Mouse (Mus musculus): ENCODE measurements around the gene Dll3. TPM values are rescaled to one million over a fixed set of nuclear protein-coding genes. Genes with fewer than 3 reads are reported as not detected.
A peak's percentile ranks its signal among the peaks of the same experiment; 100 is the strongest.
"Not testable (repeated sequence)": the region's sequence is repeated elsewhere in the genome, so short reads cannot be mapped to it uniquely, and the experiment has no call there.

Dll3 gene
- total and polyA plus RNA-seq, 2 experiments from 2014 or later: 20.2 to 24.8 TPM

DNA sequence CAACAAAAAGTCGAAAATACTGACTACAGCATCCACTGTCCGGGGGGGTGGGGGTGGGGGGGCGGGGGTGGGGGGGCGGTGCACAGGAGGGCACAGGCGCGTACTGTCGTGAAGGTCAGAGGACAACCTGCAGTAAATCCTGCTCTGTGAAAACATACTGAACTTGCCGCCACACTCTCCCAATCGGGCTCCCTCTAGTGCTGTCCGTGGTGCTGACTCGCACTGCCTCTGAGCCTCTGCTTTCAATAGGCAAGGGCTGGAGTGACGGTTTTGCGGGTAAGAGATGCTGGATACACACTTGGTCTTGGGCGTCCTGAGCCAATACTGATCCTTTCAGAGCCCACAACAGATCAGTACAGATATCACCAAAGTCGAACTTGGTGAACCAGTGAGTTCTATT, 38.3 kb downstream of the Dll3 start:
- no peak overlapping the region for H3K9ac ChIP-seq (replicated peaks; ENCODE audit: low read length)
- 8% methylated on average over 15 of the region's 15 CpGs for WGBS
- no peaks in the 10 kb centered on the region for H3K4me1 ChIP-seq (ENCODE audit: insufficient read depth, low read length)
- no peaks in the 10 kb centered on the region for H3K36me3 ChIP-seq (ENCODE audit: insufficient read depth, low read length)
- peak; percentile 32 for TF ChIP-seq CTCF (IDR thresholded peaks at IDR 0.05; ENCODE audit: low read depth)
- no peak overlapping the region for H3K4me3 ChIP-seq (ENCODE audit: low read length)
- ATAC-seq (no peak), DNase-seq (ENCODE audit: low spot score) (peak; percentile 53)
- H3K27ac ChIP-seq: no peak overlapping the region
- no peaks in the 10 kb centered on the region for H3K27me3 ChIP-seq (ENCODE audit: insufficient read depth, low read length)
- H3K9me3 ChIP-seq (ENCODE audit: low read length): no peaks in the 10 kb centered on the region
- H3K4me2 ChIP-seq (ENCODE audit: low read depth, low read length): no peak overlapping the region

DNA sequence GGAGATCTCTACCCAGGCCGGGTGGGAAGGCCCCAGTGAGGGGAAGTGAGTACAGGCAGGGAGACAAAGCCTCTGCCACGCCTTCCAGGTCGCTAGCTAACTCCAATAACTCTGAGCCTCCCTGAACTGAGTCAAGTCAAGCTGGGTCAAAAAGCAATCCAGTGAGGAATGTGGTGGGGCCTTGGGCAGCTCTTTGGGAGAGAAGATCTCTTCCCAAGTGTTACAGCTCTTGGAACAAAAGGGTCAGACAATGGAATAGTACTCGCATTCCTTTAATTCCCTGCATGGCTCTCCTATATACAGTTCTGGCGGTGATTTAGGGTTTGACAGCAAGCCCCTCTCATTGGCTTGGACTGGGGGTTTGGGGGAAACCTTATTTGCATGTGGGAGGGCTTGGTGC, 39.2 kb downstream of the Dll3 start:
- H3K36me3 ChIP-seq (ENCODE audit: insufficient read depth, low read length): no peaks in the 10 kb centered on the region
- no peak overlapping the region for H3K27ac ChIP-seq
- H3K27me3 ChIP-seq (ENCODE audit: insufficient read depth, low read length): no peaks in the 10 kb centered on the region
- DNase-seq (ENCODE audit: low spot score) (no peak), ATAC-seq (no peak)
- TF ChIP-seq CTCF (IDR thresholded peaks at IDR 0.05; ENCODE audit: low read depth): no peak
- no peaks in the 10 kb centered on the region for H3K9me3 ChIP-seq (ENCODE audit: low read length)
- H3K4me2 ChIP-seq (ENCODE audit: low read depth, low read length): no peak overlapping the region
- H3K4me3 ChIP-seq (ENCODE audit: low read length): no peak overlapping the region
- H3K4me1 ChIP-seq (ENCODE audit: insufficient read depth, low read length): no peaks in the 10 kb centered on the region
- H3K9ac ChIP-seq (replicated peaks; ENCODE audit: low read length): no peak overlapping the region
- WGBS: 38% methylated on average over 5 of the region's 5 CpGs

DNA sequence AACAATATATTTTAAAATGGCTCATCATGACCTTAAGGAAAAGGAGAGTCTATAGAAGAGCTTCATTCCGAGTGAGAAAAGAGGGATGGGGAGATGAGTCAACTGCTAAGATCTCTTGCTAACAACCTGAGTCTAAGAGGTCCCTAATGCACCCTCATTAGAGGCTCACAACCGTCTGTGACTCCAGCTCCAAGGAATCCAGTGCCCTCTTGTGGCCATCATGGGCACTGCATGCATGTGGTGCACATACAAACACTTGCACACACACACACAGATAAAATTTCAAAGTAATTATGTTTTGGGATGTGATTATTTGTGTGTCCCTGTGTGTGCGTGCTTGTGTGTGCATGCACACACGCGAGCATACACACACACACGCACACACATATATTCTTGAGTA, 46.6 kb downstream of the Dll3 start:
- TF ChIP-seq CTCF (IDR thresholded peaks at IDR 0.05; ENCODE audit: low read depth): peak; percentile 47
- Histone ChIP-seq H3K27ac (no peak overlapping the region), H3K4me2 (ENCODE audit: low read depth, low read length) (no peak overlapping the region), H3K9ac (replicated peaks; ENCODE audit: low read length) (no peak overlapping the region), H3K27me3 (ENCODE audit: insufficient read depth, low read length) (no peaks in the 10 kb centered on the region), H3K4me1 (ENCODE audit: insufficient read depth, low read length) (no peaks in the 10 kb centered on the region), H3K9me3 (ENCODE audit: low read length) (no peaks in the 10 kb centered on the region), H3K4me3 (ENCODE audit: low read length) (no peak overlapping the region), H3K36me3 (ENCODE audit: insufficient read depth, low read length) (no peaks in the 10 kb centered on the region)
- DNase-seq (ENCODE audit: low spot score) (no peak), ATAC-seq (no peak)
- 84% methylated on average over 6 of the region's 6 CpGs for WGBS

DNA sequence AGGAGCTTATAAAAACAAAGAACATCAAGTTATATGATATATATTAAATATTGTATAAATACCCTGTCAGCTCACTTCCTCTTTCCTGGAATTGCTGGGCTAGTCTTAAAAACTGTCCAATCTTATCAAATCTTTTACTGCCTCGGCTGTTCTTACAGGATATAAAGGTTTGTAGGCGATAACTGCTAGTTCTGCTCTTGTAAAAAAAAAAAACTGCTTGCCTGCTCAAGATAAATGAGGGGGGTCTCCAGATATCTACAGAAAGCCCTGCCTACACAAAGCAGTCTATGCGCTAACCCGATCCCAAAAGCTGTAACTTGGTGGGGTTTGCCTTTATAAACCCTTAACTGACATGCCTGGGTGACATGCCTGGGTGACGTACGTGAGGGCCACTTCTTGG, 47.4 kb downstream of the Dll3 start:
- no peak for TF ChIP-seq CTCF (IDR thresholded peaks at IDR 0.05; ENCODE audit: low read depth)
- Histone ChIP-seq H3K27ac (no peak overlapping the region), H3K9ac (replicated peaks; ENCODE audit: low read length) (no peak overlapping the region), H3K4me3 (ENCODE audit: low read length) (no peak overlapping the region), H3K36me3 (ENCODE audit: insufficient read depth, low read length) (no peaks in the 10 kb centered on the region), H3K4me2 (ENCODE audit: low read depth, low read length) (no peak overlapping the region), H3K27me3 (ENCODE audit: insufficient read depth, low read length) (no peaks in the 10 kb centered on the region), H3K4me1 (ENCODE audit: insufficient read depth, low read length) (no peaks in the 10 kb centered on the region), H3K9me3 (ENCODE audit: low read length) (no peaks in the 10 kb centered on the region)
- WGBS: 93% methylated on average over 6 of the region's 6 CpGs
- ATAC-seq: no peak
- DNase-seq (ENCODE audit: low spot score): no peak

DNA sequence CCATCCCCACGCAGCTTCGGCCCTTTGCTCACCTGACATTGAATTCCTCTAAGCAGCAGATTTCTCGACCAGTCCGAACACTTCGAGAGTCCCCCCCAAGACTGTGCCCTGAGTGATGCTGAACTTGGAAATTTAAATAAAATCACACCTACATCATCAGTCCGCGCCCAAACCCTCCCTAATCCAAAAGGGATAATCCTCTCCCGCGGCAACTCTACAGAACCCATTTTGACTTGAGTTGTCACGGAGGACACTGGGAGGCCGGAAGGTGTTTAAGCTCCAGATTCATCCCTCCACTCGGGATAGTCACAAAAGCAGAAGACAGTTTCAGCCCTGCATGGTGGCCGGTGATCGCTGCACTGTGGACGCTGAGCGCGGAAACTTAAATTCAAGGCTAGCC, 50.1 kb downstream of the Dll3 start:
- H3K4me3 ChIP-seq (ENCODE audit: low read length): no peak overlapping the region
- TF ChIP-seq CTCF (IDR thresholded peaks at IDR 0.05; ENCODE audit: low read depth): no peak
- no peak overlapping the region for H3K27ac ChIP-seq
- no peaks in the 10 kb centered on the region for H3K27me3 ChIP-seq (ENCODE audit: insufficient read depth, low read length)
- ATAC-seq: no peak
- H3K9ac ChIP-seq (replicated peaks; ENCODE audit: low read length): no peak overlapping the region
- no peaks in the 10 kb centered on the region for H3K36me3 ChIP-seq (ENCODE audit: insufficient read depth, low read length)
- H3K9me3 ChIP-seq (ENCODE audit: low read length): no peaks in the 10 kb centered on the region
- no peaks in the 10 kb centered on the region for H3K4me1 ChIP-seq (ENCODE audit: insufficient read depth, low read length)
- DNase-seq (ENCODE audit: low spot score): no peak
- 89% methylated on average over 17 of the region's 17 CpGs for WGBS
- no peak overlapping the region for H3K4me2 ChIP-seq (ENCODE audit: low read depth, low read length)

DNA sequence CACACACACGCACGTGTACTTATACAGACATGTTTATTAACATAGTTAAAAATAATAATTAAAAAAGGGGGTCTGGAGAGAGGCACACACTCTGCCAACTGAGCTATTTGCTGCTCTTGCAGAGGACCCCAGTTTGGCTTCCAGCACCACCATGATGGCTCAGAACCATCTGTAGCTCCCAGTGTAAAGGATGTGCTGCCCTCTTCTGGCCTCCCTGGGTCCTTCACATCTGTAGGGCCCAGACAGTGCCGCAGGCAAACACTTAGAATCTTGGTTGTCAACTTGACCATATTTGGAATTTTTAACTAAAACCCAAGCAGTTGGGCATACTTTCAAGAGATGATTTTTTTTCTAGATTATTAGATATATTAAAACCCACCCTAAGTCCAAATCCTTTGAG, 53.1 kb downstream of the Dll3 start:
- Histone ChIP-seq H3K27ac (no peak overlapping the region), H3K4me2 (ENCODE audit: low read depth, low read length) (no peak overlapping the region), H3K36me3 (ENCODE audit: insufficient read depth, low read length) (no peaks in the 10 kb centered on the region), H3K9ac (replicated peaks; ENCODE audit: low read length) (no peak overlapping the region), H3K4me1 (ENCODE audit: insufficient read depth, low read length) (no peaks in the 10 kb centered on the region), H3K27me3 (ENCODE audit: insufficient read depth, low read length) (no peaks in the 10 kb centered on the region), H3K9me3 (ENCODE audit: low read length) (no peaks in the 10 kb centered on the region), H3K4me3 (ENCODE audit: low read length) (no peak overlapping the region)
- WGBS: 91% methylated on average over 3 of the region's 3 CpGs
- TF ChIP-seq CTCF (IDR thresholded peaks at IDR 0.05; ENCODE audit: low read depth): no peak
- no peak for ATAC-seq
- no peak for DNase-seq (ENCODE audit: low spot score)

DNA sequence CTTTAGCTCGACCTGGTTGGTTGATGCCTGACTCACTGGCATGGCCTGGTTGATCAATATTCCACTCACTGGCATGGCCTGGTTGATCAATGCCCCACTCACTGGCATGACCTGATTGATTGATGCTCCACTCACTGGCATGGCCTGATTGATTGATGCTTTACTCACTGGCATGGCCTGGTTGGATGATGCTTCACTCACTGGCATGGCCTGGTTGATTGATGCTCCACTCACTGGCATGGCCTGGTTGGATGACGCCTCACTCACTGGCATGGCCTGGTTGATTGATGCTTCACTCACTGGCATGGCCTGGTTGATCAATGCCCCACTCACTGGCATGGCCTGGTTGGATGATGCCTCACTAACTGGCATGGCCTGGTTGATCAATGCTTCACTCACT, 58.1 kb downstream of the Dll3 start:
- not testable (repeated sequence) for H3K27ac ChIP-seq; ATAC-seq; H3K9me3 ChIP-seq (ENCODE audit: low read length); H3K4me1 ChIP-seq (ENCODE audit: insufficient read depth, low read length); H3K9ac ChIP-seq (replicated peaks; ENCODE audit: low read length); H3K36me3 ChIP-seq (ENCODE audit: insufficient read depth, low read length); H3K4me3 ChIP-seq (ENCODE audit: low read length); H3K27me3 ChIP-seq (ENCODE audit: insufficient read depth, low read length); DNase-seq (ENCODE audit: low spot score); H3K4me2 ChIP-seq (ENCODE audit: low read depth, low read length)
- 69% methylated on average over 2 of the region's 2 CpGs for WGBS

Other genes starting within 250 kb of the Dll3 start
- gene Fcgbp, start 231.0 kb downstream of the Dll3 start, total RNA-seq (2014; rRNA removed): 0.97 and 1.7 TPM in 2 replicates
- gene Fcgbp, start 231.0 kb downstream of the Dll3 start, polyA plus RNA-seq (2015; fragmentation: Nextera tagmentation; extraction: Ambion mirVana): 0.82 and 0.91 TPM in 2 replicates
- 0.05 TPM in 1 of 2 replicates, not detected in the other for gene 9530053A07Rik, start 172.8 kb downstream of the Dll3 start, total RNA-seq (2014; rRNA removed)
- gene 9530053A07Rik, start 172.8 kb downstream of the Dll3 start, polyA plus RNA-seq (2015; fragmentation: Nextera tagmentation; extraction: Ambion mirVana): 0.16 and 0.19 TPM in 2 replicates
- 23.5 and 24.4 TPM in 2 replicates for gene Fbl, start 132.5 kb downstream of the Dll3 start, total RNA-seq (2014; rRNA removed)
- gene Fbl, start 132.5 kb downstream of the Dll3 start, polyA plus RNA-seq (2015; fragmentation: Nextera tagmentation; extraction: Ambion mirVana): 70.7 and 73.7 TPM in 2 replicates
- 36.7 and 43.6 TPM in 2 replicates for gene Dyrk1b, start 122.8 kb downstream of the Dll3 start, total RNA-seq (2014; rRNA removed)
- gene Dyrk1b, start 122.8 kb downstream of the Dll3 start, polyA plus RNA-seq (2015; fragmentation: Nextera tagmentation; extraction: Ambion mirVana): 7.8 and 8.4 TPM in 2 replicates
- 48.4 and 70.7 TPM in 2 replicates for gene Eid2, start 34.4 kb downstream of the Dll3 start, total RNA-seq (2014; rRNA removed)
- 21.0 and 22.3 TPM in 2 replicates for gene Eid2, start 34.4 kb downstream of the Dll3 start, polyA plus RNA-seq (2015; fragmentation: Nextera tagmentation; extraction: Ambion mirVana)
- 34.6 and 38.2 TPM in 2 replicates for gene Eid2b, start 24.5 kb downstream of the Dll3 start, total RNA-seq (2014; rRNA removed)
- gene Eid2b, start 24.5 kb downstream of the Dll3 start, polyA plus RNA-seq (2015; fragmentation: Nextera tagmentation; extraction: Ambion mirVana): 42.3 and 45.1 TPM in 2 replicates
- gene Selenov, start 11.1 kb downstream of the Dll3 start, total RNA-seq (2014; rRNA removed): 2.1 and 3.6 TPM in 2 replicates
- gene Selenov, start 11.1 kb downstream of the Dll3 start, polyA plus RNA-seq (2015; fragmentation: Nextera tagmentation; extraction: Ambion mirVana): 5.1 and 7.1 TPM in 2 replicates
- gene Timm50, start 9.8 kb upstream of the Dll3 start, total RNA-seq (2014; rRNA removed): 71.6 and 82.9 TPM in 2 replicates
- 125 and 131 TPM in 2 replicates for gene Timm50, start 9.8 kb upstream of the Dll3 start, polyA plus RNA-seq (2015; fragmentation: Nextera tagmentation; extraction: Ambion mirVana)
- 98.7 and 104 TPM in 2 replicates for gene Supt5, start 36.5 kb upstream of the Dll3 start, total RNA-seq (2014; rRNA removed)
- 71.8 and 76.5 TPM in 2 replicates for gene Supt5, start 36.5 kb upstream of the Dll3 start, polyA plus RNA-seq (2015; fragmentation: Nextera tagmentation; extraction: Ambion mirVana)
- 97.7 and 154 TPM in 2 replicates for gene Rps16, start 48.4 kb upstream of the Dll3 start, total RNA-seq (2014; rRNA removed)
- gene Rps16, start 48.4 kb upstream of the Dll3 start, polyA plus RNA-seq (2015; fragmentation: Nextera tagmentation; extraction: Ambion mirVana): 539 and 575 TPM in 2 replicates
- 18.6 and 20.6 TPM in 2 replicates for gene Plekhg2, start 70.4 kb upstream of the Dll3 start, total RNA-seq (2014; rRNA removed)
- 9.1 and 10.0 TPM in 2 replicates for gene Plekhg2, start 70.4 kb upstream of the Dll3 start, polyA plus RNA-seq (2015; fragmentation: Nextera tagmentation; extraction: Ambion mirVana)
- 2.1 and 3.9 TPM in 2 replicates for gene Zfp36, start 78.0 kb upstream of the Dll3 start, total RNA-seq (2014; rRNA removed)
- 3.0 and 3.4 TPM in 2 replicates for gene Zfp36, start 78.0 kb upstream of the Dll3 start, polyA plus RNA-seq (2015; fragmentation: Nextera tagmentation; extraction: Ambion mirVana)
- 33.6 and 39.5 TPM in 2 replicates for gene Med29, start 90.5 kb upstream of the Dll3 start, total RNA-seq (2014; rRNA removed)
- 42.1 and 42.9 TPM in 2 replicates for gene Med29, start 90.5 kb upstream of the Dll3 start, polyA plus RNA-seq (2015; fragmentation: Nextera tagmentation; extraction: Ambion mirVana)
- gene Paf1, start 90.7 kb upstream of the Dll3 start, total RNA-seq (2014; rRNA removed): 56.7 and 67.6 TPM in 2 replicates
- gene Paf1, start 90.7 kb upstream of the Dll3 start, polyA plus RNA-seq (2015; fragmentation: Nextera tagmentation; extraction: Ambion mirVana): 83.0 and 84.1 TPM in 2 replicates
- 0.16 and 2.9 TPM in 2 replicates for gene Gmfg, start 135.2 kb upstream of the Dll3 start, total RNA-seq (2014; rRNA removed)
- gene Gmfg, start 135.2 kb upstream of the Dll3 start, polyA plus RNA-seq (2015; fragmentation: Nextera tagmentation; extraction: Ambion mirVana): 5.5 and 6.2 TPM in 2 replicates
- 140 and 160 TPM in 2 replicates for gene Lrfn1, start 149.7 kb upstream of the Dll3 start, total RNA-seq (2014; rRNA removed)
- 15.5 and 18.0 TPM in 2 replicates for gene Lrfn1, start 149.7 kb upstream of the Dll3 start, polyA plus RNA-seq (2015; fragmentation: Nextera tagmentation; extraction: Ambion mirVana)
- not detected in 2 replicates for gene Ifnl2, start 208.2 kb upstream of the Dll3 start, total RNA-seq (2014; rRNA removed)
- not detected in 2 replicates for gene Ifnl2, start 208.2 kb upstream of the Dll3 start, polyA plus RNA-seq (2015; fragmentation: Nextera tagmentation; extraction: Ambion mirVana)
- not detected in 2 replicates for gene Ifnl3, start 220.6 kb upstream of the Dll3 start, total RNA-seq (2014; rRNA removed)
- gene Ifnl3, start 220.6 kb upstream of the Dll3 start, polyA plus RNA-seq (2015; fragmentation: Nextera tagmentation; extraction: Ambion mirVana): not detected in 2 replicates
- gene Sycn, start 238.6 kb upstream of the Dll3 start, total RNA-seq (2014; rRNA removed): not detected in 2 replicates
- not detected in 2 replicates for gene Sycn, start 238.6 kb upstream of the Dll3 start, polyA plus RNA-seq (2015; fragmentation: Nextera tagmentation; extraction: Ambion mirVana)
- gene Nccrp1, start 245.0 kb upstream of the Dll3 start, total RNA-seq (2014; rRNA removed): not detected in 2 replicates
- gene Nccrp1, start 245.0 kb upstream of the Dll3 start, polyA plus RNA-seq (2015; fragmentation: Nextera tagmentation; extraction: Ambion mirVana): 0.34 TPM in 2 replicates